Mouse (Mus musculus): Measurements from ENCODE around the gene Spn. TPM values are rescaled to one million over a fixed set of nuclear protein-coding genes. Genes with fewer than 3 reads are reported as not detected.

The Spn gene
- polyA plus RNA-seq, 1 experiment, result 13.2 TPM

- 80% methylated on average over 12 of the region's 12 CpGs for WGBS
- DNase-seq, result no peak
- no peak for TF ChIP-seq POLR2A (IDR thresholded peaks at IDR 0.05; ENCODE audit: borderline replicate concordance, extremely low read depth, low read depth, low read length)
These were observed 28.2 kb upstream of the Spn start for GRCm38 (mm10) chr7:127165607-127166493.

DNA sequence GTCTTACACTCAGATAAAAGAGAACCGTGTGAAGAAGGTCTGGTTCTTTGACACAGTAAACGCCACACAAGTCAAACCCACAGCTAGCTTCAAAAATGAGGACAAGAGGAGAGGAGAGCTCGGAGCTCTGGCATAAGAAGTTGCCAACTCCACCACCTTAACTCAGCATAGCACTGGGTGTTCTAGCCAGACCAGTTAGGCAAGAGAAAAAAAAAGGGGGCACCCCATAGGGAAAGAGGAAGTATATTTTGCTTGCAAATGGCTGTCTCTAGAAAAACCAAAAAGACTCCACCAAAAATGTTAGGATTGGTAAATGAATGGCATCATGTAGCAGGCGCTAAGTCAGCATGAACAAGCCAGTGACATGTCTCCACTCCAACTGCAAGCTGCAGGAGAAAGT is 26.4 kb upstream of the Spn start:
- TF ChIP-seq CTCF (IDR thresholded peaks at IDR 0.05; ENCODE audit: insufficient read depth, low read length) (no peak), POLR2A (IDR thresholded peaks at IDR 0.05; ENCODE audit: borderline replicate concordance, extremely low read depth, low read depth, low read length) (no peak)
- WGBS, result 73% methylated on average over 4 of the region's 4 CpGs
- no peaks in the 10 kb centered on the region for H3K4me1 ChIP-seq (ENCODE audit: control insufficient read depth, insufficient read depth, low read length)

More at GRCm38 (mm10) chr7:127165607-127166493, 28.2 kb upstream of the Spn start:
- Histone ChIP-seq H3K4me1 (ENCODE audit: control insufficient read depth, insufficient read depth, low read length) (no peaks in the 10 kb centered on the region), H3K4me3 (replicated peaks; ENCODE audit: extremely low read depth, low read depth, low read length) (no peak overlapping the region)

DNA sequence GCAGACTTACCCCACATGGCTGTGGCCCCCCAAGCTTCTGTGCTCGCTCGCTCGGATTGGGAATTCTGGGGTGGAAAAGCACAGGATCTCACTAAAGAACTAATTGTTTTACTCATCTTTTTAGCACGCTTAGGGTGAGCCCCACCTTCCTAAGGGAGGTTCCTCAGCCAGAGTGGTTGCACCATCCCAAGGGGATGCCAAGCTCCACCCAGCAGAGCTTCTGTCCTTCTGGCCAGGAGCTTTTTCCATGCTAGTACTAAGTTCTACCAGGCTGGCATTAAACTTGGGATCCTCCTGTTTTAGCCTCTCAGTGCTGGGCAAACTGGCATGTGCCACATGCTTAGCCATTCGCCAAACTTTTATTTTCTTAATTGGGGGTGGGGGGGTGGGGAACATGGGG is 24.9 kb upstream of the Spn start:
- no peak for DNase-seq

More for the DNA sequence above, 26.4 kb upstream of the Spn start:
- DNase-seq, result no peak
- H3K4me3 ChIP-seq (replicated peaks; ENCODE audit: extremely low read depth, low read depth, low read length), result no peak overlapping the region

GRCm38 (mm10) chr7:127157548-127157947 is 19.9 kb upstream of the Spn start:
- WGBS, result 87% methylated on average over 4 of the region's 4 CpGs
- H3K4me3 ChIP-seq (replicated peaks; ENCODE audit: extremely low read depth, low read depth, low read length), result no peak overlapping the region
- H3K4me1 ChIP-seq (ENCODE audit: control insufficient read depth, insufficient read depth, low read length), result no peaks in the 10 kb centered on the region
- TF ChIP-seq POLR2A (IDR thresholded peaks at IDR 0.05; ENCODE audit: borderline replicate concordance, extremely low read depth, low read depth, low read length) (no peak), CTCF (IDR thresholded peaks at IDR 0.05; ENCODE audit: insufficient read depth, low read length) (no peak)
- DNase-seq, result no peak

More for the DNA sequence above, 24.9 kb upstream of the Spn start:
- TF ChIP-seq POLR2A (IDR thresholded peaks at IDR 0.05; ENCODE audit: borderline replicate concordance, extremely low read depth, low read depth, low read length), result no peak
- TF ChIP-seq CTCF (IDR thresholded peaks at IDR 0.05; ENCODE audit: insufficient read depth, low read length), result no peak
- Histone ChIP-seq H3K4me1 (ENCODE audit: control insufficient read depth, insufficient read depth, low read length) (no peaks in the 10 kb centered on the region), H3K4me3 (replicated peaks; ENCODE audit: extremely low read depth, low read depth, low read length) (peak overlapping the region; percentile 22)
- WGBS, result 74% methylated on average over 5 of the region's 5 CpGs

- WGBS, result 37% methylated on average over 3 of the region's 3 CpGs
- DNase-seq, result no peak
- Histone ChIP-seq H3K4me1 (ENCODE audit: control insufficient read depth, insufficient read depth, low read length) (no peaks in the 10 kb centered on the region), H3K4me3 (replicated peaks; ENCODE audit: extremely low read depth, low read depth, low read length) (no peak overlapping the region)
- TF ChIP-seq CTCF (IDR thresholded peaks at IDR 0.05; ENCODE audit: insufficient read depth, low read length) (no peak), POLR2A (IDR thresholded peaks at IDR 0.05; ENCODE audit: borderline replicate concordance, extremely low read depth, low read depth, low read length) (no peak)
These were observed 15.9 kb upstream of the Spn start for GRCm38 (mm10) chr7:127153477-127153876.

GRCm38 (mm10) chr7:127152464-127152863 is 14.8 kb upstream of the Spn start:
- Histone ChIP-seq H3K4me3 (replicated peaks; ENCODE audit: extremely low read depth, low read depth, low read length) (no peak overlapping the region), H3K4me1 (ENCODE audit: control insufficient read depth, insufficient read depth, low read length) (no peaks in the 10 kb centered on the region)
- DNase-seq, result no peak
- TF ChIP-seq POLR2A (IDR thresholded peaks at IDR 0.05; ENCODE audit: borderline replicate concordance, extremely low read depth, low read depth, low read length) (no peak), CTCF (IDR thresholded peaks at IDR 0.05; ENCODE audit: insufficient read depth, low read length) (no peak)
- 87% methylated on average over 6 of the region's 6 CpGs for WGBS

- 27% methylated on average over 3 of the region's 3 CpGs for WGBS
- TF ChIP-seq POLR2A (IDR thresholded peaks at IDR 0.05; ENCODE audit: borderline replicate concordance, extremely low read depth, low read depth, low read length) (no peak), CTCF (IDR thresholded peaks at IDR 0.05; ENCODE audit: insufficient read depth, low read length) (no peak)
- Histone ChIP-seq H3K4me1 (ENCODE audit: control insufficient read depth, insufficient read depth, low read length) (no peaks in the 10 kb centered on the region), H3K4me3 (replicated peaks; ENCODE audit: extremely low read depth, low read depth, low read length) (no peak overlapping the region)
- no peak for DNase-seq
These were observed 10.3 kb upstream of the Spn start for GRCm38 (mm10) chr7:127147901-127148300.

DNA sequence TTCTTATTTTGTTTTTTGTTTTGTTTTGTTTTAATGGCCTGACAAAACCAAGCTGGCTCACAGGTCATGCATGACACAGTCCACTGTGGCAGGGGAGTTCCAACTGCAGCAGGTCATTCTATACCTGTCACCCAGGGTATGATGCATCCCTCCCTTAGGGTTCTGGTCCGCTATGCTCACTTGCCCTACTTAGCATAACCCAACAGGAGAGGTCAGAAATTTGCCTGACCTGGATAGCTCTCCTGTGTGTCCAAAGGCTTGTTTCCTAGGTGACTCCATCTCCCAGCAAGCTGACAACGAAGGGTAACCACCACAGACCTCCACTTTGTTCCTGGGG is 8.6 kb upstream of the Spn start:
- 77% methylated on average over 2 of the region's 2 CpGs for WGBS
- Histone ChIP-seq H3K4me1 (ENCODE audit: control insufficient read depth, insufficient read depth, low read length) (no peaks in the 10 kb centered on the region), H3K4me3 (replicated peaks; ENCODE audit: extremely low read depth, low read depth, low read length) (no peak overlapping the region)
- DNase-seq, result no peak
- TF ChIP-seq CTCF (IDR thresholded peaks at IDR 0.05; ENCODE audit: insufficient read depth, low read length), result no peak
- TF ChIP-seq POLR2A (IDR thresholded peaks at IDR 0.05; ENCODE audit: borderline replicate concordance, extremely low read depth, low read depth, low read length), result no peak

GRCm38 (mm10) chr7:127145387-127146266 is 8.0 kb upstream of the Spn start:
- WGBS, result 62% methylated on average over 9 of the region's 9 CpGs
- no peak for DNase-seq
- TF ChIP-seq POLR2A (IDR thresholded peaks at IDR 0.05; ENCODE audit: borderline replicate concordance, extremely low read depth, low read depth, low read length) (no peak), CTCF (IDR thresholded peaks at IDR 0.05; ENCODE audit: insufficient read depth, low read length) (no peak)

More at GRCm38 (mm10) chr7:127145387-127146266, 8.0 kb upstream of the Spn start:
- Histone ChIP-seq H3K4me3 (replicated peaks; ENCODE audit: extremely low read depth, low read depth, low read length) (no peak overlapping the region), H3K4me1 (ENCODE audit: control insufficient read depth, insufficient read depth, low read length) (no peaks in the 10 kb centered on the region)
